Mouse (Mus musculus): ENCODE results near the gene Reln. TPM values are rescaled to one million over a fixed set of nuclear protein-coding genes. Genes with fewer than 3 reads are reported as not detected.

Gene Reln
- total and polyA plus RNA-seq, 2 experiments from 2014 or later = 40.5 to 208 TPM

GRCm38 (mm10) chr5:22327170-22327569, 17.3 kb downstream of the Reln start:
- ATAC-seq (no peak), DNase-seq (no peak)
- H3K4me3 ChIP-seq (ENCODE audit: low read depth, low read length) = no peak overlapping the region
- no peak overlapping the region for H3K4me2 ChIP-seq (ENCODE audit: low read depth)
- no peak overlapping the region for H3K9ac ChIP-seq
- H3K9me3 ChIP-seq (ENCODE audit: low read length) = no peaks in the 10 kb centered on the region
- WGBS = 79% methylated on average over 3 of the region's 3 CpGs
- no peak overlapping the region for H3K27ac ChIP-seq (ENCODE audit: low read depth, low read length)
- no peaks in the 10 kb centered on the region for H3K4me1 ChIP-seq (ENCODE audit: insufficient read depth)
- peak; percentile 67 for TF ChIP-seq CTCF (IDR thresholded peaks at IDR 0.05; ENCODE audit: low read depth)
- H3K36me3 ChIP-seq (ENCODE audit: insufficient read depth) = no peaks in the 10 kb centered on the region
- H3K27me3 ChIP-seq (ENCODE audit: insufficient read depth, low read length) = no peaks in the 10 kb centered on the region

GRCm38 (mm10) chr5:22323801-22324200, 20.7 kb downstream of the Reln start:
- no peak overlapping the region for H3K4me3 ChIP-seq (ENCODE audit: low read depth, low read length)
- WGBS = 62% methylated on average over 1 of the region's 1 CpGs

GRCm38 (mm10) chr5:22317807-22318206, 26.7 kb downstream of the Reln start:
- H3K36me3 ChIP-seq (ENCODE audit: insufficient read depth) = no peaks in the 10 kb centered on the region
- WGBS = 100% methylated on average over 1 of the region's 1 CpGs

More at GRCm38 (mm10) chr5:22323801-22324200, 20.7 kb downstream of the Reln start:
- no peak for ATAC-seq
- Histone ChIP-seq H3K9ac (no peak overlapping the region), H3K9me3 (ENCODE audit: low read length) (no peaks in the 10 kb centered on the region), H3K27ac (ENCODE audit: low read depth, low read length) (no peak overlapping the region), H3K4me2 (ENCODE audit: low read depth) (no peak overlapping the region), H3K36me3 (ENCODE audit: insufficient read depth) (no peaks in the 10 kb centered on the region), H3K4me1 (ENCODE audit: insufficient read depth) (no peaks in the 10 kb centered on the region), H3K27me3 (ENCODE audit: insufficient read depth, low read length) (no peaks in the 10 kb centered on the region)
- no peak for TF ChIP-seq CTCF (IDR thresholded peaks at IDR 0.05; ENCODE audit: low read depth)
- DNase-seq = no peak

DNA sequence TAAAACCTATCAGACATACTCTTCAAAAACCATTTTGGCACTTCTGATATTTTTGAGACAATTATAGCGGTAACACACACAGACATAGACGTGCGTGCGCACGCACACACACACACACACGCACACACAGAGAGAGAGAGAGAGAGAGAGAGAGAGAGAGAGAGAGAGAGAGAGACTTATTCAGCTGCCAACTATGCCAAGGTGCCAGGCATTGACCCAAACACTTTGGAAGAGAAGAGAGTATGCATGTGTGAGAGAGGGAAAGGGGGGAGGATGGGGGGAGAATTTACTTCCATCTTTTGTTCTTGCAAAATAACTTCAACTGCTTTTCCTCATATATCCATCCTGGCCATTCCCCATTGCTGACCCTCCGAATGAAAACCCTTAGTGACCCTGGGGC, 28.0 kb downstream of the Reln start:
- DNase-seq (no peak), ATAC-seq (no peak)
- H3K4me2 ChIP-seq (ENCODE audit: low read depth) = no peak overlapping the region
- WGBS = 88% methylated on average over 7 of the region's 7 CpGs
- H3K9ac ChIP-seq = no peak overlapping the region
- no peaks in the 10 kb centered on the region for H3K9me3 ChIP-seq (ENCODE audit: low read length)
- no peaks in the 10 kb centered on the region for H3K4me1 ChIP-seq (ENCODE audit: insufficient read depth)
- no peak overlapping the region for H3K4me3 ChIP-seq (ENCODE audit: low read depth, low read length)
- H3K27me3 ChIP-seq (ENCODE audit: insufficient read depth, low read length) = no peaks in the 10 kb centered on the region
- TF ChIP-seq CTCF (IDR thresholded peaks at IDR 0.05; ENCODE audit: low read depth) = no peak
- H3K36me3 ChIP-seq (ENCODE audit: insufficient read depth) = no peaks in the 10 kb centered on the region
- no peak overlapping the region for H3K27ac ChIP-seq (ENCODE audit: low read depth, low read length)

More at GRCm38 (mm10) chr5:22317807-22318206, 26.7 kb downstream of the Reln start:
- ATAC-seq (no peak), DNase-seq (no peak)
- Histone ChIP-seq H3K9ac (no peak overlapping the region), H3K4me1 (ENCODE audit: insufficient read depth) (no peaks in the 10 kb centered on the region), H3K27ac (ENCODE audit: low read depth, low read length) (no peak overlapping the region), H3K4me3 (ENCODE audit: low read depth, low read length) (no peak overlapping the region), H3K4me2 (ENCODE audit: low read depth) (no peak overlapping the region), H3K27me3 (ENCODE audit: insufficient read depth, low read length) (no peaks in the 10 kb centered on the region), H3K9me3 (ENCODE audit: low read length) (no peaks in the 10 kb centered on the region)
- TF ChIP-seq CTCF (IDR thresholded peaks at IDR 0.05; ENCODE audit: low read depth) = no peak

DNA sequence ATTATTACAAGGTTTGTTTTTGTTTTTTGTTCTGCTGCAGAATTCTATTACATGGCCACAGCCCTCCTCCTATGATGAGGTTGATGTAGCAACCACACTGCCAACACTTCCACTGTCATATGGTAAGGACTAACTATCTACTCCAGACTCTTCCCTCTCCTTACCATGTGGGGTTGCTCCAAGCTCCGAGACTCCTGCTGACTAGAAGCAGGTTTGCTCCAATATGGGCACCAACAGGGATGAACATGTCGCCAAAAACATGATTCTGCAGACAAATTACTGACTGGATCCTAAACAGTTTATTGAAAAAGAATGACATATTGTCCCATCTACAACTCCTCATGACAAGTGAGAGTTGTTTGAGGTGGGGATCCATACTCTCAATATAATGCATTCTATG, 28.5 kb downstream of the Reln start:
- 61% methylated on average over 2 of the region's 2 CpGs for WGBS
- peak; percentile 47; the same call in 1 of the 2 replicates for ATAC-seq
- TF ChIP-seq CTCF (IDR thresholded peaks at IDR 0.05; ENCODE audit: low read depth) = no peak
- Histone ChIP-seq H3K9ac (no peak overlapping the region), H3K9me3 (ENCODE audit: low read length) (no peaks in the 10 kb centered on the region), H3K4me1 (ENCODE audit: insufficient read depth) (no peaks in the 10 kb centered on the region), H3K4me2 (ENCODE audit: low read depth) (no peak overlapping the region), H3K27ac (ENCODE audit: low read depth, low read length) (no peak overlapping the region), H3K4me3 (ENCODE audit: low read depth, low read length) (no peak overlapping the region), H3K27me3 (ENCODE audit: insufficient read depth, low read length) (no peaks in the 10 kb centered on the region), H3K36me3 (ENCODE audit: insufficient read depth) (no peaks in the 10 kb centered on the region)
- peak; percentile 32 for DNase-seq

- no peaks in the 10 kb centered on the region for H3K9me3 ChIP-seq (ENCODE audit: low read length)
- no peak overlapping the region for H3K4me2 ChIP-seq (ENCODE audit: low read depth)
- no peaks in the 10 kb centered on the region for H3K36me3 ChIP-seq (ENCODE audit: insufficient read depth)
- no peak for TF ChIP-seq CTCF (IDR thresholded peaks at IDR 0.05; ENCODE audit: low read depth)
- DNase-seq (peak; percentile 23), ATAC-seq (peak; percentile 55)
- 49% methylated on average over 10 of the region's 10 CpGs for WGBS
- H3K4me1 ChIP-seq (ENCODE audit: insufficient read depth) = no peaks in the 10 kb centered on the region
- H3K9ac ChIP-seq = no peak overlapping the region
- H3K27me3 ChIP-seq (ENCODE audit: insufficient read depth, low read length) = no peaks in the 10 kb centered on the region
- H3K4me3 ChIP-seq (ENCODE audit: low read depth, low read length) = no peak overlapping the region
- H3K27ac ChIP-seq (ENCODE audit: low read depth, low read length) = no peak overlapping the region
These were observed 31.5 kb downstream of the Reln start for GRCm38 (mm10) chr5:22312995-22313394.

DNA sequence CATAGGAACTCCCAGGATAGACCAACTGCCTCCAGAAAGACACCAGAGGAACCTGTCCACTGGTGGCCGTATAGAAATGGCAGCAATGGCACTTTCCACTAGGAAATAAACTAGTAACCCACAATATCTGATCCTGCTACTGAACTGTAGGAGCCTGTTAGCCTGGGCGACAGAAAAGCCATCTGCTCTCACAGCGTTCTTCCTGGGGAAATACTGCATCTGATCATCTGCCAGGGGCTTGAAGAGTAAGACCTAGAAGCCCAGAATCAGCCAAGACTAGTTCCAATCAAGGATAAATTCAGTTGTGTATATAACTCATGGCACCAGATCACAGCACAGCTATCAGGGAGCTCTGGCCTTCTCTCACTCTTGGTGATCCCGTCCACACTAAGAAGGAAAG, 33.5 kb downstream of the Reln start:
- WGBS = 90% methylated on average over 4 of the region's 4 CpGs
- no peaks in the 10 kb centered on the region for H3K9me3 ChIP-seq (ENCODE audit: low read length)

More for the DNA sequence above, 33.5 kb downstream of the Reln start:
- Histone ChIP-seq H3K4me2 (ENCODE audit: low read depth) (no peak overlapping the region), H3K27me3 (ENCODE audit: insufficient read depth, low read length) (no peaks in the 10 kb centered on the region), H3K36me3 (ENCODE audit: insufficient read depth) (no peaks in the 10 kb centered on the region), H3K9ac (no peak overlapping the region), H3K4me1 (ENCODE audit: insufficient read depth) (no peaks in the 10 kb centered on the region), H3K27ac (ENCODE audit: low read depth, low read length) (no peak overlapping the region), H3K4me3 (ENCODE audit: low read depth, low read length) (no peak overlapping the region)
- DNase-seq (no peak), ATAC-seq (no peak)
- no peak for TF ChIP-seq CTCF (IDR thresholded peaks at IDR 0.05; ENCODE audit: low read depth)

Data from forebrain, postnatal 0 days (tissue).